Mouse (Mus musculus) G1E (cell line): ENCODE results near the gene Tbc1d24.

Experiments
- CTCF ChIP-seq: IDR thresholded peaks from 2 replicates; pipeline ENCODE4 v1.5.1; 2012; ENCODE audit warnings: low read depth, low read length, inconsistent platforms, mixed read lengths
- GATA1 ChIP-seq: IDR thresholded peaks from 2 replicates; pipeline ENCODE4 v1.6.1; 2012; ENCODE audit warnings: borderline replicate concordance, low read length, inconsistent platforms, mixed read lengths
- POLR2AphosphoS5 ChIP-seq: IDR thresholded peaks from 2 replicates; pipeline ENCODE4 v1.6.1; 2012; ENCODE audit warnings: low read depth, low read length, inconsistent platforms; ENCODE audit not compliant: insufficient replicate concordance

GRCm38 (mm10) chr17:24227941-24228340, 22.6 kb upstream of the Tbc1d24 start:
- TF ChIP-seq CTCF (no peak), GATA1 (no peak), POLR2AphosphoS5 (no peak)
